Mouse (Mus musculus) adrenal gland, postnatal 14 days (tissue): ENCODE results near the gene Myo9a. TPM values are rescaled to one million over a fixed set of nuclear protein-coding genes. Genes with fewer than 3 reads are reported as not detected.

Source experiments
- DNase-seq: peaks from one replicate; pipeline ENCODE4 v3.0.0; 2021; ENCODE audit warnings: mixed read lengths
- long read RNA-seq, 2 experiments: library from polyadenylated mRNA; stranded (forward); transcript quantifications; one replicate each; pipeline ENCODE4 v2.0.0; 2021
- total RNA-seq: library from RNA; stranded (reverse); gene quantifications from 2 replicates; pipeline ENCODE4 v1.2.3, GENCODE M21; 2021

Gene Myo9a
- 14.1 and 18.9 TPM in 2 replicates for total RNA-seq
- long read RNA-seq, experiment 1, partial matches to known transcripts, result 0 of 1 reads
- long read RNA-seq, experiment 1, other reads (novel, unspliced or antisense), result 1 of 1 reads
- long read RNA-seq, experiment 2, partial matches to known transcripts, result 1 of 3 reads
- long read RNA-seq, experiment 2, other reads (novel, unspliced or antisense), result 2 of 3 reads

DNA sequence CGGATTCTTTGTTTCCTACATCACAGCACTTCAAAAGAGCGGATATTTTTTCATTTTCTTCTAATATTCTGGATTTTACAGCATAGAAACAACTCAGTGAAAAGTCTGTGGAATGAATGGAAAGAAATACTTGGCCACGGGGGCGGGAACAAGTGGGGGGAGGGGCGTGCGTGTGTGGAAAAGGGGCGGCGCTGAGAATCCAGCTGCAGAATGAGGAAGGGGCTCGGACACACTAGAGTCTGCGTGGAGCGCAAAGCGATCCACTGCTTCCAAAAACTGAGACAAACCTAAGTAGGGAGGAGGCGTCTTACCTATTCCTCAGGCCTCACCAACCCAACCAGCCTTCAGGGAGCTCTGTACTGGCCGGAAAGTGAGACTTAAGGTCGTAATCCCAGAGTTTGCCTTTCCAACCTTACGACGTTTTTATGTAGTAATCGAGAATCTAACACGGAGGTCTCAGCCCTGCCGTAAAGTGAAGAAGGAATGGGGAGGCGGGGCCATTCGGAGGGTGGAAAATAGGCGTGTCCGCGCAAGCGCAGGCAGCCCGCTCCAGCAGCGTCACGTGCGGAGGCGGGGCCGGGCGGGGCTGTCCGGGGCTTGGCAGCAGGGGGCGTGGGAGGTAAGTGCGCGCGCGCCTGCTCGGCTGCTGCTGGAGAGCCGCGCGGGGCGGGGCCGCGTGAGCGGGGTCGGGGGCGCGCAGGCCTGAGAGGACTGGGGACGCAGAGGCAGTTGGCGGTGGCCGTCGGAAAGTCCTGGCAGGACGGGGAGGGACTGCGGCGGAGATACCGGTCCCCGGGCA is at the start of gene Myo9a, which contains the start of gene Senp8:
Myo9a (plus strand) TSS at position 630 of the 799 bp plus-strand sequence.
Senp8 (minus strand) TSS at position 444 of the 799 bp plus-strand sequence.
- DNase-seq, result peak; percentile 100

DNA sequence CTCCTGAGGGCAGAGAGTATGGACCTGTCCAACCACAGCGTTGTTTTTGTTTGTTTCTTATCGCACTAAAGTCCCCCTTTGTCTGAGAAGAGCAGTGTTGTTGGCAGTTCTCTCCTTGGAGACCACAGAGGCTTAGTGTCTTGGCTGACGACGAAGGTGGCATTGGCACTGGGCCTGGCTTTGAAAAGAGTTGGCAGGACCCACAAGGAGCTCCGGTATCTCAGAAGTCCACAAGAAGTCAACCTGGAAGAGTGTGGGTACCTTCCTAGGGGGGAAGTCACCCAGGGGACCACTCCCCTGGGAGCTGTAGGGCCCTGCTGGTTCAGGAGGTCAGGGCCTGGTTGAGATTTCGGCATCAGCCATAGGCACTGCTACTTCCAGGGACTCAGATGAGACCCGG is 49.6 kb upstream of the Myo9a start:
- DNase-seq, result peak; percentile 41

DNA sequence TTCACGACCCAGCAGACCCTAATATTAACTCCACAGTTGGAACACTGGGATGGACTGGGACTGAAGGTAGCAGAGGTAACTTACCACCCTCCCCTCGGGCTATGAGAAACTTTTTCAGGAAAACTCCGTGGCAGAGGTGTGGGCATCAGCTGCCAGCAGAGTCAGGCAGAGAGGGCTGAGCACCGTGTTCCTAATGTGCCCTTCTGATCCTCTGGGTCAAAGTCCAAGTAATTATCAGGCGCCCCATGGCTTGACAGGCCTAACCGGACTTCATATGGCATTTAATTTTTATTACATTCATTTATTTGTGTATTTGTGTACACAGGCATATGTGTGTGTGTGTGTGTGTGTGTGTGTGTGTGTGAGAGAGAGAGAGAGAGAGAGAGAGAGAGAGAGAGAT is 47.6 kb upstream of the Myo9a start:
- no peak for DNase-seq

DNA sequence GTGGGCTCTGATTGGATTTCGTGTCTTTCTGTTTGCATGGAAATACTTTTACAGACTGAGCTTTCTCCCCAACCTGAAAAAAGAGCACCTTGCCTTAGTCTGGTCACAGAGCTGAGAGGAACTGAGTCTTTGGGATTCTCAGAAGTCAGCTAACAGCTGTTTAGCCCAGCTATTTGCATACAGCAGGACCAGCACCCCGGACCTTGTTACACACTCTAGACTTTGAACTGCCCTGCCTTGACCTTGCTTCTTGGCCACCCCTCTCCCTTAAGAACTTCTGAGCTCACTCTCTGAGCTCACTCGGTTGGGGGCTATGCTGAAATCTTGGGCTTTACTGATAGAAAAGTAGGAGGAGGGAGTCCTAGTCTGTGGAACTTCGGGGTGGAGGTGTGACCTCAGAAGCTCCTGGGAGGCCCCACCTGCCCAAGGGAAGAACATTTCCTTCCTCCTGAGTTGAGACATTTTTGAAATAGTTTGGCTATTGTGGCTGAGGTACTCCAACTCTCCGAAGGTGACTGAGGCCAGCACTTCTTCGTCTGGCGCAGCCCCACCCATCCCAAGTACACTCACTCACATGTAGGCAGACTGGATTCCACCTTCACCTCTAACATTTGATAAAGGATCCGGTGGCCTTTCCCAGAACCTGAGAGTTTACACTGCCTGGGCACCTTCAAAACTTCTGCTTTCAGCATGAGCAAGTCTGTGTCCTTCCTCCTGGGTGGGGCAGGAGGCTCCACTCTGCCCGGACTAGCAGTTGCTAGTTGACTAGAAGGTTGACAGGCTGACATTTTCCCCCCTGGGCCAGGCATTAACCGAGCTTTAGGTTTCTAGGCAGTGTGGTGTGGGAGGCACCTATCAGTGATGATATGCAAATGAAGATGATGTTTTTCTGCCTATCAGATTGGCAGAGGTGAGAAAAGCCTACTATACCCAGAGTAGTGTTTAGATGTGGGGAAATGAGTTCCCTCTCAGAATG is 43.6 kb upstream of the Myo9a start:
- no peak for DNase-seq

DNA sequence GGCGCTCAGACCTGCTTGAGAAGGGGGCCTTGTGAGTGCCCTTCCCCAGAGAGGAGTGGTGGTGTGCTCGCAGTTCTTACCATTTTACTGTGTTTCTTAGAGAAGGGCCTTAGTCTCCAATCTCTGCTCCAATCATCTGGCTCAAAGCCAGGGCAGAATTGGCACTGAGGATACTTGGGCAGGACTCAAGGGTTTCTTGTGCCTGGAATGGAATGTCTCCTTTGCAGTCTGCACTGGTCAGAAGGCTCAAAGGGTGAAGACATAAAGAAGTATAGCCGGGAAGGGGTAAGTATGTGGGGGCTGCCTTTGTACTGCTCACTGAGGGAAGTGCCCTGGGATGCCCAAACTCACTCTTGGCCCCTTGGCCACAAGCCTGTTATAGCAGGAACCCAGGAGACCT is 41.5 kb upstream of the Myo9a start:
- peak; percentile 58 for DNase-seq

DNA sequence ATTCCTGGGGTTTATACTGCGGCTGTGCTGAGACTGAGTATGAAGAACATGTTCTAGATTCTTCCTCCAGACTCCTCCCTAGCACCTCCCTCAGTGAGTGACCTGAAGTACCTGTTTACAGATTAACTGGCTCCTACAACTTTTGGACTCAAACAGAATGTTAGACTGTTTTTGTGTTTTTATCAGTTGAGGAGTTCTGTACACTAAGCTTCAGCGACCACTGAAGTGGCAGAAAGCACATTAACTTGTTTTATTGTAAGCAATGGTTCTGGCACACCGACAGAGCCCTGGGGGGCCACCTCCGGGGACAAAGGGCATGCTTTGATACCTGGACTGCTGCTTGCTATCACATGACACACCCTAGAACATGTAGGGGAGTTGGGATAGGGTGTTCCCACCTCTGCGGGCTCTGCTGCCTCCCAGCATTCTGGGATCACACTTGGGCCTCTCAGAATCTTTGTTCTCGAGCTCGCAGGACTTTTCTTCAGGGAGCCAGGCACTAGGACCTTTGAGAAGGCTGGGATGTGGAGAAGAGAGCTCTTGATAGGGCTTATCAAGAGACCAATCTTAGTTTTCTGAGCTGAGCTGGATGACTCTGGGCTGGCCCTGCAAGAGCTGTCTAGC is 34.3 kb upstream of the Myo9a start:
- no peak for DNase-seq

DNA sequence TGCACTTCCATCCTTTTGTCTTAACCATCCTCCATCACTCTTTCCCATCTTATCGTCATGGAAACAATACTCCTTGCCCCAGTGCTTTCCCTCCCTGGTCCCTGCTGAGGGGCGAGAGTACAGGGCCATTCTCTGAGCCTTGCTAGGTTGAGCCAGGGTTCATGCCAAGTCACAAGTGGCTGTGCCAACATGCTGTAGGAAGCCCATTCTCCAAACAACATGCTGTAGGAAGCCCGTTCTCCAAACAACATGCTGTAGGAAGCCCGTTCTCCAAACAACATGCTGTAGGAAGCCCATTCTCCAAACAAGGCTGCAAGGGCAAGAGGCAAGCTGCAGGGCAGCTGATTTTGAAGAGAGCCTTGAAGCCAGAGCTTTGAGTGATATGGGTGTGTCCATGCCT is 32.5 kb upstream of the Myo9a start:
- DNase-seq, result no peak

DNA sequence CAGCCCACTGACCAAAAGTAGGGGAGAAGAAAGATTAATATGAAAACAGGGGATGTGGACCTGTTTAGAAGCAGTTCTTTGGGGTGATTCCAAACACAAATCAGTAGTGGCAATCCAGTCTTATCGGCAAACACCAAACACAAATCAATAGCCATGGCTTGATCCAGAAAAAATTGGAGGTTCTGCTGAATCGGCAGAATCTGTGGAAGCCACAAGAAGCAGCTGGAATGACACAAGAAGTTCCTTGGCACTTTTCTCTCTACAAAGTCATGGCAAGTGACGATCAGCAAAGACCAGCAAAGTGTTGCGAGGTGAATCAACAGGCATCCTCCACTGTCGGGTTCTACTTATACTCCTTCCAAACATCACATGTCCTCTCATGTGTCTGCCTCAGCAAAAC is 29.6 kb upstream of the Myo9a start:
- DNase-seq, result no peak

DNA sequence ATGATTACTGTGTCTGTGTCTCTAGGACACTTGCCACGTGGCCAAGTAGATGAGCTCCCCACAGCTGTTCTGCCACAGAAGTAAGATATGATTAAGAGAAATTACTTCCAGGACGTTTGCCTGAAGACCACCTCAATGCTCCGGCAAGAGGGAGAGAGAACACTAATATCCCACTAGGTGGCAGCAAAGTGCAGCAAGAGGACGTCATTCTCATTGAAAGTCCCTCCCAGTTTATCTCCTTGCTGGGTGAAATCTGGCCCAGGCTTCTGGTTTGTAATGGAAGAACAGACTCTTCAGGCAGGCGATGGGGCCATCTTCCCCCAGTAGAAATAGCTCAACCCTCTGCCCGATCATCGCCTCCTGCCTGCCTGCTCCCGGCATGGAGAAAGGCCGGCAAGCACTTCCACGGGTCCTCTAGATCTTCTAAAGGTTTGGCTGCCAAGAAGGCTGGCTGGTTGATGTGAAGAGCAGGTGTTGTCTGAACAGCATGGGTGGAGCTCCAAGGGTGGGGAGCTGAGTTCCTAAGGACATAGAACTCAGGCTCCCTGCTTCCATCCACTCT is 27.5 kb upstream of the Myo9a start:
- DNase-seq, result peak; percentile 81

DNA sequence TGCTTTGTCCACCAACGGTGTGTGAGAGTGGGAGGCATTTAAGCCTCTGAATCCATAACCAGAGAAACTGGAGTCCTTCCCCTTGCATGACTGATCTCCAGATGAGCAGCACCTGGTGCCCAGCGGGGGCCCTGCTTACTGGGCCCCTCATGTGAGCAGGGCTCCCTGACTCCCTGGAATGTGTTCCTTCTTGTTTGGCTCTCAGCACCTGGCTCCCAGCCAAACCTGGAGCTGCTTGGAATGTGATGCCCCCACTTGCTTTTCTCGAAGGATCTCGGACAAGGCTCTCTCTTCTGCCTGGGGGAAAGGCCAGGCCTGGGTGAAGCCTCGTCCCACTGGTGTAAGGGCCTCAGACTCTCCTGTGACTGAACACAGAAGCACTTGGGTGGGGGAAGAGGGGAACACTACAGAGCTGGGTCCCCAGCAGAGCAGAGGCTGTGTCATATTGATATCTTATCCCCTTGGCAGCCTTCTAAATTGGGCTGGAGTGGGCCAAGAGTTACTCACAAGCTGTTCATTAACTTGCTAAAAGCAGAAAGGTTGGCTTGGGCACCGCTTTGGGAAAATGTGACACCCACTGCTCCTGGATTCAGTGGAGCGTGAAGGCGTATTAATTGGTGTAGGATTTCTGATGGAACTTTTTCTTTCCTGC is 26.8 kb upstream of the Myo9a start:
- DNase-seq, result no peak

DNA sequence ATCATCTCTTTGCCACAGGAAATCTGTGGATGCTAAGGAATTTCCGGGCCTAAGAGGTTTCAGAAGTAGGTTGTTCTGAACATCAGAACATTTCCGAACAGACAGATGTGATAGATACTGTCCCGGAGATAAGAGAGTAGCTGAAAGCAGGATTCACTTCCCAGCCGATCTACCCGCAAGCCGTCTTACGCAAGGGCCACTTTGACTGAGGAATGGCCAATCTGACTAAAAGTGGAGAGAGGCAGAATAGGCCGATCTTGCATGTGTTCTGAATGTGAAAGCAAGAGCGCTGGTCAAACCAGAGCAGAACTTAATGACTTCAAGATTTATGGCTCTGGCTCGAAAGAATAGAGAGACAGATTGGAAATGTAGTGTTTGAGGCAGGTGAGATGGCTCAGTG is 25.2 kb upstream of the Myo9a start:
- no peak for DNase-seq

DNA sequence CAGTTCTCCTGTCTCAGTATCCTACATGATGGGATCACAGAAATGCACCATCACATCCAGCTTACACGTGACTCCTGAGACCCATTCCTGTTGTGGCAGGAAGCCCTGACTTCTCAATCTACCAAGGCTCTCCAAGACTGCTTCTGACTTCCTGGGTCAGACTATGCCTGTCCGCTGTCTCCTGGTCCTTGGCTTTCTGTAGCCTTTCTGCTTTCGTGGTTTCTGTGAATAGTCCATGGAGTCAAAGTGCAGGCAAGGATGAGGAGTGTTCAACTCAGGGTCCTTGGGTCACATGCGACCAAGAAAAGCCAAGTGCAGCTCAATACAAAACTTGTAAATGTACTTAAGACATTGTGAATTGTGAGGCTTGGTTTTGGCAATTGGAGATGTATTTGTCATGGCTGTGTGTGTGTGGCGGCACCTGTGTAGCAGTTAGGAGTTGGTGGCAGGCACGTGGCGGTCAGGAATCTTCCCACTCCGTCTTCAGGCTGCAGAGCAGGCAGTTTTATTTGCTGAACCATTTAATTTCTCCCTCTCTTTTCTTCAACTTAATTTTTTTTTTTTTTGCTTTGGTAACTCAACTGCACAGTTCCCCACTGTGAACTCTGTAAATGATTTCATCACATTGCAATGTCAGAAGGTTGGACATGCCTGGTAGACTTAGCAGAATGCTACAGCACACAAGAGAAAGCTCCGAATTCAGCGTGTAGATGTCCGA is 23.0 kb upstream of the Myo9a start:
- DNase-seq, result no peak

DNA sequence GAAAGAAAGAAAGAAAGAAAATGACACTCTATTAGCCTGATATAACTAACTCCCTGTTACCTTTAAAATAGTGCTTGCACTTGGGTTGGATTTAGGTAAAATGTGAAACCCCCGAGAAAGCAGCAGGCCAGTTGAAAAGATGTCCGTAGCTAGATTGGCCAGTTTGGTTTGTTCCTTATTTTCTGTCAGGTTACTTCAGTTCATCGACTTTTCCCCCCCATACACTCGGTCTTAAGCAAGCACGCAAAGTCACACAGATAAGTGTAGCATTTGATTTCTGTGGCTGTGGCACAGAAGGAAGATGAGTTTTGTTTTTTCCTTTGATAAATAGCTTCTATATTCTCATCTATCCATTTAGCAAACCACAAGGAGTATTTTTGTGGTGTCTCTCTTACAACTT is 19.6 kb upstream of the Myo9a start:
- no peak for DNase-seq

DNA sequence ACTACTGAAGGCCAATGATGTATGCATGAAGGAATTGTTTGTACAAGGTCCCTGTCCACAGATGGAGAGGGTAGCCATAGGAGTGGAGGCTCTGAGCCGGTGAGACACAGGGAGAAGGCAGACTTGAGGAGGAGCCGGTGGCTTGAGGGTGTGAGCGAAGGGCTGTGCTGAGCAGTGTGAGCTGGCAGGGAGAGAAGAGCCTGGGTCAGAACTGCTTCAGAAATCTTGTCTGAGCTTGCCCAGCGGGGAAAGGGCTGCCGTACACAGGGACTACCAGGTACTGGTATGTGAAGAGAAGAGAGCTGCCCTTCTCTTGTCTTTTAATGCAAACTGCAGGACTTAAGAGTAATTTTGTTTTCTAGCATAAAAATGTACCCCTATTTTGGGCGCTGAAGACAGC is 17.6 kb upstream of the Myo9a start:
- DNase-seq, result no peak

DNA sequence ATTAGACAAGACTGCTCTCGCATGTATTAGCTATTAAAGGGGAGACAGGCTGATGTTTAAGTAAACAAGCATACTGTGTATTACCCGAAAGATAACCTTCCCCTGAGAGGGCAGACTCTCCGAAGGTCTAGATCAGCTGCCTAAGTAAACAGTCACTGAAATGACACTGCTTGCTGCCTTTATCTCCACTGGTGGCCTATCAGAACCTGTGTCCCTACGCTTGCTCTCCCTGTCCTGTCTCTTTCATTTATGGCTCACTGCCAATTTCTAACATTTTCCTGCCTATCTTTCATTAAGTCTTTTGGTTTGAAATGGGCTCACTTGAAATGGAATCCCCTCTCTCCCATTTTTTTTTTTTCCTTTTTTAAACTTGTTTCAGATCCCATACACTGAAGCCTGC is 15.3 kb upstream of the Myo9a start:
- no peak for DNase-seq

DNA sequence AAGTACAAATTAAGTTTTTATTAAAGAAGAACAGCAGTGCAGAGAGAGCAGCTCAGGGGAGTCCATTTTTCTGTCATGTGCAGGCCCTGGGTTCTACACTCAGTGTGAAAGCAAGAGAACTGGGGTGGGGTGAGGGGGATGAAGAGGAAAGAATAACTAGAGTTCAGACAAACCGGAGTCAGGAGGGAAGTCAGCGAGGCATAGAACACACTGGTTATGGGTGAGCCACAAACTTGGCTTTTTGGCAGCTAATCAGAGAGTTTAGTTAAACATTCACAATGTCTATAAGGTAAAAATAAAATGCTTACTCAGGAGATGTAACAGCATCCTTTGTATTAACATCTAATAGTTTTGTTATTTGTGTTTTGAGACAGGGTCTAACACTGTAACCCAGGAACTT is 10.1 kb upstream of the Myo9a start:
- DNase-seq, result no peak

DNA sequence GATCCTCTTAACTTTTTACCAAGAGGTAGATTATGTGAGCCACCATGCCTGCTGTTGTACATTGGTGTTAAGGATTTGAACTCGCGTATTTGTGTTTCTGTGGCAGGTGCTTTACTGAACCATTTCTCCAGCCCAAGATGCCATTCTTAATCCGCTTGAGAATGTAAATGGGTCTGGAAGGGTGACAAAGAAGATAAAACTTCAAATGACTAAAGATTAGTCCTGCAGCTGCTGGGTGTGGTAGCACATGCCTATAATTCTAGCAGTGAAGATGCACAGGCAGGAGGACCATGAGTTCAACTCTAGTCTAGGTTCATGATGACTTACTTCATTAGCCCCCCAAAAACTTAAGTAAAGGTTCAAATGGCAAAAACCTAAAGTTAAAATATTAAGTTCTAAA is 6.8 kb upstream of the Myo9a start:
- no peak for DNase-seq

DNA sequence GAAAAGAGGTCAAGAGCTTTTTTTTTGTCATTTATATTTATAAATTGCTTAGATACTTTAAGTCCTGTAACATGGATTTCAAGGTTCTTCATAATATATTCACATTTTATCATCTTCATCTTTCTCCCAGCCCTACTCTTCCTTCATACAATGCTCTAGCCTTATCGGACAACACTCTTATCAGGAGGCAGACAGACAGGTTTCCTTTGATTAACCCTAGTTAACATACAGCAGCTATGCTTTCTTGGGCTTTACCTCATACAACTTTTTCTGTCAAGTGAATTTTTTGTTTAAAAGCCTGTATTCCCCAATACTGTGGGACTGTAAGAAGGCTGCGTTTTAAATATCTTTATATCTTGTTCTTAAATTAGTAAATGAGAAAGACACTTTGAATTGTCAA is 2.3 kb upstream of the Myo9a start:
- no peak for DNase-seq

DNA sequence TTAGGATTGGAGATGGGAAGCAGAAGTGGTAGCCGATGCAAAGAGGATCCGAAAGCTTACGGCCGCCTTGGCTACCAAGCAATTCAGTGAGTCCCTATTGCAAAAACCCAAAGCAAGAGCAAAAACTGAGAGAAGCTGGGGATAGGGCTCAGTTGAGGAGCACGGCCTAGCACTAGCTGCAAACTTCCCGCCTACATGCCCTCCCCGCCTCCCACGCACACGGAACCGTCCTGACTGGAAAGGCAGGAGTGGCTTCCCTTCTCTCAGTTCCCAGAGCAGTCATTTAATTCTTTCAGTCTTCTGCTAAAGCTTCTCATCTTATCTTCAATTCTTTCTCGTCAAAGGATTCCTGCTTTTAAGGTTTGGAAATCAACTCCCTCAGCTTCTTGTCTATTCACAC is 1.7 kb upstream of the Myo9a start:
- peak; percentile 21 for DNase-seq

DNA sequence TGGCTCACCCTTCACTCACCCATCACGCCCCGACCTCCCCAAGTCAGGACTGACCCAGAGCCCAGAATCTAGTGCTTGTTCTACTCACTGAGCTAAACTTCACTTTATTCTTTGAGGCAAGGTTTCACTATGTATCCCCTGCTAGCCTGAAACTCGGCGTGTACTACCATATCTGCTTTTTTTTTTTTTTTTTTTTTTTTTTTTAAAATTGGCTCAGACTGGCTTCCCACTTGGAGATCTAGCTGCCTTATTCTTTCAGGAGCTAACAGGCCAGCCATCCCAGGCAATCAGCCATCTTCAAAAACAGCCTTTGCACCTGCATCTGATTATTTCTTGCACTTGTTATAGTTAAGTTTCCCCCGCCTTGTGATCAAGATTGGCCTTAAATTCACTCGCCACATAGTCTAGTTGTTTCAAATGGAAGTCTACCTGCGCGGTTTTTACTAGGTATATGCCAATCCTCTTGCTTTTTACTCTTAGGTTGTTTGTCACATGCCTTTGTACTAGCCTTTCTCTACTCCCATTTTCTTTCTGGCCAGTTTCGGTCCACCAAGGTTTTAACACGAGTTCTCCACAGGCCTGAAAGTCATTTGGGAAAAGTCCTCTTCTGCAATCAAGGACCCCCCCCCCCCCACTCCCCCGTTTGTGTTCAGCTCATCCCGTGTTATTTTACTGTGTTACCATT is 973 bp upstream of the Myo9a start:
- no peak for DNase-seq
